Mouse (Mus musculus): ENCODE results near the gene Plekhg3.
A peak's percentile ranks its signal among the peaks of the same experiment; 100 is the strongest.

Plekhg3 gene

GRCm38 (mm10) chr12:76554392-76554791, 23.7 kb downstream of the Plekhg3 start:
- no peak for DNase-seq

GRCm38 (mm10) chr12:76554871-76555386, 24.2 kb downstream of the Plekhg3 start:
- DNase-seq, result no peak

GRCm38 (mm10) chr12:76556187-76556586, 25.5 kb downstream of the Plekhg3 start:
- DNase-seq, result no peak

DNA sequence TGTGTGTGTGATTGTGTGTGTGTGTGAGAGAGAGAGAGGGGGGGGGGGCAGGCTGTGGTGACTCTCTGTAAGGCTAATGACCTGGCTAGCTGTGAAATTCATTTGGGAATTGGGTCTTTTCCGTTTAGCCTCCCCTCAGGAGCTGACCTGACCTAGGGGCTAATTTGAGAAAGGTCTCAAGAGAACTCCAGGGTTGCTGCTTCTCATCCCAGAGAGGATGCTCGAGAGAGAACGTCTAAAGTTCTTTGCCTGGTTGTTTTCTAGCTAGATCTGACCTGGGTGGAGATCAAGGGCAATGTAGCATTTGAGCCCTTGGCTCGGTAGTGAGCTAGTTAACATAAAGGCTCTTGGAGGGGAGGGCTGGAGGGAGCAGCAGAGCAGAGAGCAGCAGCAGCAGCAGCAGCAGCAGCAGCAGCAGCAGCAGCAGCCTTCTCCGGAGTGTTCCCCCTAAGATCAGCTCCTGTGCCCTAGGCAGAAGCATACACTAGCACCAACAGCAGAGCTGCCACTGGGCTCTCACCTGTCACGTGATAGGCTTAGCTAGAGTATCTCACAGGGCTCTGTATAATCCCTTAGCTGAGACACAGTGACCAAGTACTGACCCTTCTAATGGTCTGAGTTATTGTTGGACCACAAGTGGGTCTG, 26.2 kb downstream of the Plekhg3 start:
- no peak for DNase-seq

DNA sequence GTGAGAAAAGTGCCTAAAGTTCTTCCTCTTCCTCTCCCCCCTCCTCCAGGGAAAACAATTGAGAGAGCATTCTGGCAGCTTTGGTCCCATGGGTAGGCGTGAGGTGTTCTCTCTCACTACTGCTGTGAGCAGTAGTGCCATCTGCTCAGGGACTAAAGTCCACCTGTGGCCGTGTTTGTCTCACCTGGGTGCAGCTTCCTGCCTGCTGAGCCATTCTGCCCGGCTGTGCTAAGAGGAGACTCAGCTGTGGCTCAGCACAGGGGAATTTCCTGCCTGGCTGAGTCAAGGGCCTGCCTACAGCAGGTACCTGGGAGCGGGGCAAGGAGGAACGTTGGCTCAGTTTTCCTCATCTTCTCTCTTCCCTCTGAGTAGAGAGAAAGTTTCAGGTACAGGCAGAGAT, 27.5 kb downstream of the Plekhg3 start:
- no peak for DNase-seq

GRCm38 (mm10) chr12:76562196-76562595, 31.5 kb downstream of the Plekhg3 start:
- DNase-seq, result no peak

DNA sequence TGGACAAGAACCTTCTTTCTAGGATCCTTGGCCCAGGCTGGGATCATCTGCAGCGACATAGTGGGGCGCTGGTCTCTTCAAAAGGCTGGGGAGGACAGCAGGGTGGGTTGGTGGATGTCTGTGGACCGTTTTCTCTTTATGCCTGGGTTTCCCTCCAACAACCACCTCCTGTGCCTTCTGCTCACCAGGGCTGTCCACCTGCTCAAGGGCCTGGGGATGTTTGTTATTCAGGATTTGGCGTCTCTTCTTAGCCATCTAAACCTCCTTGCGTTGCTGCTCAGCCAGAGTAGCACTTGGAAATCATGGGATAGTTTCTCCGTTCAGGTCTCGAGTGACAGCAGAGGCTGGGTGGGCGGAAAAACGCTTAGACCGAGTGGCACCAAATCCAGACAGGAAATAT, 35.6 kb downstream of the Plekhg3 start:
- no peak for DNase-seq

DNA sequence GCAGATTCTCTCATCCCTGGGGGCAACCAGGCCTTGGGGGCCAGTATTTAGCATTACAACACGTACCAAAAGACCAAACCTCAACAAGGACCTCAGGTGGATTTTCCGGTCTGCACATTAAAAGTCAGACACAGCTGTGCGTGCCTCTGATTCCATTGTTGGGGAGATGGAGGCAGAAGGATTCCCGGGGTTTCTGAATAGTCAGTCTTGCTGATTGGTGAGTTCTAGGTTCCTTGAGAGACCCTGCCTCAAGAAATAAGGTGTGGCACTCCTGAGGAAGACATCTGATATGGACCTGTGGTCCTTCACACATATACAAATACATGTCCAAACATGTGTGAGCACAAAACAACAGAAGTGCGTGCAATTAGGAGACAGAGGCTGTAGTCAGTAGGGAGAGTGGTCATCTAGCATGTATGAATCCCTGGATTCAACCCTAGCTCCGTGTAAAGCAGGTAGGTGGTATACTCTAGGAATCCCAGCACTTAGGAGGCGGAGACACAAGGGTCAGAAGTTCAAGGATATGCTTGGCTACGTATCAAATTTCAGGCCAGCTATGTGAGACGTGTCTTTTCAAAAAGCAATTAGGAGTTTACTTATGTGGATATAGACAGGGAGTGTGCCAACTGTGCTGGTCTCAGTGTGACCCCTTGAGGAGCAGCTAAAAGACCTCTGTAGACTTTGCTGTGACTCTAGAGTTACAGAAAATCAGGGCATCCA, 39.7 kb downstream of the Plekhg3 start:
- DNase-seq, result no peak

DNA sequence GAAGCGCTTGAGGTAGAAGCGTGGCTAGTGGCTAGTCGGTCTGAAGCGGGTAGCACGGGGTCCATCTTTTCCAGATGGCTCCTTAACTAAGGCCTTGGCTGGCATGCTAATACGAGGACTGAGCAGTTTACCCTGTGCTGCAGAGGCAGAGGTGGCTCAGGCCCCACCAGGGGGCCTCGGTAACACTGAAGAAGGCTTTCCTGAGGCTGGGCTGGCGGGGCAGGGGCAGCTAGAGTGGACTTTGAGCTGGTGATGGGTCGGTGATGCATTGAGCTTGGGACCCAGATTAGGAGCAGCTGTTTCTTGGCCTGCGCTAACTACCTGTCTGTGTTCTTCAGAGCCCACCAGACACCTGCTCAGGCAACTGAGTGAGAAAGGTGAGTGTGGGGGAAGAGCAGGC, 40.6 kb downstream of the Plekhg3 start:
- no peak for DNase-seq

DNA sequence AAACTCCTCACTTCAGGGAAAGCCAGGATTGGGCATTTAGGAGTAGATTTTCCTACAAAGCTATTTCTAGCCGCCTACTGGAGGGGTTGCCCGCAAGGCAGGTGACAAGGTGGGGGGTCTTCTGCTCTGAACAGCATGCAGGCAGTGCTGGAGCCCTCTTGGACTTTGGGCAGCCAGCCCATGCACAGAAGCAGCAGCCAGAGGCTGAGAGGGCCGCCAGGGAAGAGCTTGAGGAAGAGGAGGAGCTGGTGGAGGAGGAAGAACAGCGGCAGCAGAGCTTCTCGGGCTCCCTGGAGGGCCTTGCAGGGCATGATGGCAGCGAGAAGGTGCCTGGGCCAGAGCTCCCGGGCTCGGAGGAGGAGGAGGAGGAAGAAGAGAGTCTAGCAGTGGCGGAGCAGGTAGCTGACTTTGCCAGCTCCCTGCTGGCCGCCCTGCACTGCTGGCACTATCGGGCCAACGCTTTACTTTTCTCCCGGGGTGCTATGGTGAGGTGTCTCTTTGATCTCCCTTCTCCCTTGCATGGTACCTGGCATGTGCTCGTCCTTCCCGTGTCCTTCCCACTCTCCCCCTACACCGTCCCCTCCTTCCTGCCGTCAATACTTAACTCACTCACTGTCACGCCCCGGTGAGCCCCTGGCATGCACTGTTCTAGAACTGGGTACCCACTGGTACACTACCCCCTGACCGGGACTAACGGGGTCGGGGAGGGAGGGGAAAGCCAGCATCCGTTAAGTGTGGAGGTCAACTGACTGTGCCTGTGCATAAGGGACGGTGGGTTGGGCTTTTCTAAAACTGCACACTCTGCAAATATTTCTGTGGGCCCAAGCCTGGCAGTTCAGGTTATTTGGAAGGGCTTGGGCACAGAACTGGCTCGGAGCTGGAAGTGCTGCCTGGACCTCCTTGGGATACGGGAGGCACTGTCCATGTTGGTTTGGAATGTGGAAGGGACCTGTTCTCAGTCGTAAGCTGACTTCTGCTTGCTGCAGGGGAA, 41.9 kb downstream of the Plekhg3 start:
- no peak for DNase-seq

- DNase-seq, result no peak
Measured at GRCm38 (mm10) chr12:76573381-76573780, 42.7 kb downstream of the Plekhg3 start.

DNA sequence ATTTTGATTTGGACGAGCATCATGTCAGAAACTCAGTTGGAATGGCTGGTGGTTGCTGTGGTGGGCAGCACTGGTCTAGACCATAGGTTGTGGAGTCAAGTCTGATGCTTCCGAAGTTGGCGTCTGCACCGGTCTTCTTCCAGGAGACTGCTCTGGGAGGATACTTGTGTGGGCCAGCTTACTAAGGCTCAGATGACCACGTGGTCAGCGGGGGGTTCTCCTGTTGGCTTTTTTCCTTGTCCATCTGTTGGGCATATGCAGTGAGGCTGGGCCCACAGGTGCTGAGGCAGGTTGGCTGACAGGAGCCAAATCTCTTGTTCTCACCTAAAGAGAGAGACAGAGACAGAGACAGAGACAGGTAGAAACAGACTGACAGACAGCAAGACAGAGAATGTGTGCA, 44.1 kb downstream of the Plekhg3 start:
- DNase-seq, result peak; percentile 89

- DNase-seq, result no peak
Measured at GRCm38 (mm10) chr12:76576061-76576460, 45.4 kb downstream of the Plekhg3 start.

DNA sequence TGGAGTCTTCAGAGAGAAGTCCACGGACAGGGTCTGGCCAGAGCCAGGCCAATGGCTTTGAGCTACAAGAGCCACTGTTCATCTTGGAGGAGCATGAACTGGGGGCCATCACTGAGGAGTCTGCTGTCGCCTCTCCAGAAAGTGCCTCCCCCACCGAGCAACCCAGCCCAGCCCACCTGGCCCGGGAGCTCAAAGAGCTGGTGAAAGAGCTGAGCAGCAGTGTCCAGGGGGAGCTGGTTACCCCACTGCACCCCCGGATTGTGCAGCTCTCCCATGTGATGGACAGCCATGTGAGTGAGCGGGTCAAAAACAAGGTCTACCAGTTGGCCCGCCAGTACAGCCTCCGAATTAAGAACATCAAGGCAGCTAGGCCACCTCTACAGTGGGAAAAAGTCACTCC, 46.1 kb downstream of the Plekhg3 start:
- no peak for DNase-seq

GRCm38 (mm10) chr12:76577858-76578257, 47.2 kb downstream of the Plekhg3 start:
- no peak for DNase-seq

- DNase-seq, result no peak
Measured at GRCm38 (mm10) chr12:76578465-76578864, 47.8 kb downstream of the Plekhg3 start.

DNA sequence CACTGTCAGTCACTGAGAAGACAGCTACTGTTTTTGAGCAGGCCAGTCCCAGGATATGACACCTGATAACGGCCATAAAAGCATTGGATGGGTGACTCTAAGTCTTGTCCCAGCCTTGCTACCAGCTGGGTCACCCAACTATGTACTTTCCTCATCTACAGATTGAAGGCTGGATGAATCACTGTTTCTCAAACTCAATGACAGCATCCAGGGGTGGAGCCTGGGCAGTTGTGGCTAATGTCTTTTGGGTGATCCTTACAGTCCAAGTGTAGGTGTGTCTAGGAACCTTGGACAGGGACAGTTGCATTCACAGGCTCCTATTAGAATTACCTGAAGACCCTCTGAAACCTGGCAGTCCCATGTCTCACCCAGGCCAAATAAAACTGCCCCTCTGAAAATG, 49.1 kb downstream of the Plekhg3 start:
- DNase-seq, result no peak

DNA sequence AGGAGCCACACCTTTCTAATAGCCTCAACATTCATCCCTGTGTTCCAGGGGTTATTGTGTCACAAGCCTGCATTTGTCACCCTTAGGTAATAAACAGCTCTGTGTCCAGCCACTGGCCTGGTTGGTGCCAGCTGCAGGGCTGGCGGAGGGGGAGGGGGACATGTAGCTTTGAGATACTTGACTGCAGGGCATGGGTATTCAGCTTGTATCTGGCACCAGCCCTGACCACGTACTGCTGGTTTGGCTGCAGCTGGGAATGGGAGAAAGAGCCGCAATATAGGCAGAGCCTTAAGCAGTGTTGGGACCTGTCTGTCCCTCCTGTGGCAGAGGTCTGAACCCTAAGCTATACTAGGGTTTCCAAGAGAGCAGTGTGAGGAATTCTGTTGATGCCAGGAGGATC, 51.4 kb downstream of the Plekhg3 start:
- DNase-seq, result no peak

DNA sequence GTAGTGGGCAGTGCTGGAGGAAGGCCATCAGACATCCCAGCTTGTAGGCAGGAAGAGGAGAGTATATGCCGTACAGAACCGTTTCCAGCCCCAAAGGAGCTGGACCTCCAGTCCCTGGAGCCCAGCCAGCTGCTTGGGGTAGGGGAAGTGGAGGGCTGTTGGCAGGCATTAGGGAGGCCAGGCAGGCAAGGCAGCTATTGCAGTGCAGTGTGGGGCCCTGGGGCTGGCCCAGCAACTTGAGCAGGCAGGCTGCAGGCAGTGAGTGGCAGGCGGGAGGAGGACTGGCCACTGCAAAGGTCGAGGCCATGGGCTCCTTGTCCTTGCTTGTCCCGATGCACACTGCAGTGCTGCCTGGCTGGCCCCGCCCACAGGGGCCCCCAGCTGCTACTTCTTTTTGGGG, 52.1 kb downstream of the Plekhg3 start:
- DNase-seq, result no peak

DNA sequence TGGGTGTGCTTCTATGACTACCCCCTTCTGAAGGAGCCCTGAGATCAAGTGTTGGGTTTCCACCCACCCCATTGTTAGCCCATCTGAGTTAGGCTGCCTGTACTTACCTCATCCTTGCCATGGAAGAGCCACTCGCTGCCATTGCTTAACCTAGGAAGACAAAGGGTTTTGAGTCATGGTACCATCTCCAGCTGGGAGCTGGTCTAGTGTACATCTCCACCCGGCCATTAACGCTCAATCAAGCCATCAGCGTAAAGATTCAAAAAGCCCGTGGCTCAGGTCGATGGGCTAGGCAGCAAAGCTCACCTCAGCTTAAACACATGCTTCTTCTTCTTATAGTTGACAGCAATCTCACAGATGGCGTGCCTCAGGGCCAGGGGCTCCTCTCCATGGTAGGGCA, 52.8 kb downstream of the Plekhg3 start:
- no peak for DNase-seq

GRCm38 (mm10) chr12:76585028-76585427, 54.3 kb downstream of the Plekhg3 start:
- no peak for DNase-seq

- DNase-seq, result no peak
Measured at GRCm38 (mm10) chr12:76587357-76587756, 56.7 kb downstream of the Plekhg3 start.

GRCm38 (mm10) chr12:76589531-76589930, 58.8 kb downstream of the Plekhg3 start:
- no peak for DNase-seq

Measured in cerebellum, adult 11 months (tissue).